Mouse (Mus musculus) MEL (cell line): Measurements from ENCODE around the gene Mrap.

Experiments
- CHD2 ChIP-seq: IDR thresholded peaks from 2 replicates; pipeline ENCODE4 v1.6.1; 2011; ENCODE audit warnings: low read length, improper control_type of control experiment
- CTCF ChIP-seq, 3 experiments: IDR thresholded peaks in 2 of 3; conservative IDR thresholded peaks in 1 of 3; 2 replicates each; pipeline ENCODE4 v1.5.1; 2011 to 2012; ENCODE audit warnings: low read length in 3 of 3, low read depth in 2 of 3, mild to moderate bottlenecking in 2 of 3, improper control_type of control experiment in 1 of 3, inconsistent platforms in 1 of 3, mixed read lengths in 1 of 3, moderate library complexity in 1 of 3; ENCODE audit not compliant: control insufficient read depth in 1 of 3, insufficient read depth in 1 of 3, poor library complexity in 1 of 3, severe bottlenecking in 1 of 3
- EP300 ChIP-seq, 2 experiments: IDR thresholded peaks; 2 replicates each; pipeline ENCODE4 v1.6.1; 2011; ENCODE audit warnings: improper control_type of control experiment in 2 of 2, low read length in 2 of 2, low read depth in 1 of 2, mild to moderate bottlenecking in 1 of 2
- GATA1 ChIP-seq: IDR thresholded peaks from 2 replicates; pipeline ENCODE4 v1.6.1; 2011; ENCODE audit warnings: low read depth, low read length, improper control_type of control experiment
- KAT2A ChIP-seq: conservative IDR thresholded peaks from 2 replicates; pipeline ENCODE4 v1.6.1; 2012; ENCODE audit warnings: low read depth, low read length, improper control_type of control experiment, inconsistent platforms
- MEF2A ChIP-seq: IDR thresholded peaks from 2 replicates; pipeline ENCODE4 v1.6.1; 2014; ENCODE audit warnings: low read depth, mild to moderate bottlenecking, inconsistent platforms, low read length, improper control_type of control experiment; ENCODE audit not compliant: poor library complexity, insufficient replicate concordance, severe bottlenecking; ENCODE audit errors: extremely low read depth
- MXI1 ChIP-seq: IDR thresholded peaks from 2 replicates; pipeline ENCODE4 v1.6.1; 2011; ENCODE audit warnings: mild to moderate bottlenecking, low read depth, low read length, improper control_type of control experiment
- MYC ChIP-seq: IDR thresholded peaks from 2 replicates; pipeline ENCODE4 v1.6.1; 2011; ENCODE audit warnings: low read depth, mild to moderate bottlenecking, low read length, improper control_type of control experiment, moderate library complexity
- POLR2A ChIP-seq, 2 experiments: IDR thresholded peaks; 2 replicates each; pipeline ENCODE4 v1.6.1; 2011 to 2012; ENCODE audit warnings: low read length in 2 of 2, mild to moderate bottlenecking in 2 of 2, control low read depth in 1 of 2, improper control_type of control experiment in 1 of 2, low read depth in 1 of 2, moderate library complexity in 1 of 2; ENCODE audit not compliant: control insufficient read depth in 1 of 2, insufficient read depth in 1 of 2, poor library complexity in 1 of 2
- RAD21 ChIP-seq: IDR thresholded peaks from 2 replicates; pipeline ENCODE4 v1.6.1; 2011; ENCODE audit warnings: mild to moderate bottlenecking, low read depth, low read length, improper control_type of control experiment
- TBP ChIP-seq: IDR thresholded peaks from 2 replicates; pipeline ENCODE4 v1.8.0; 2011; ENCODE audit warnings: low read depth, low read length, improper control_type of control experiment
- UBTF ChIP-seq: IDR thresholded peaks from 2 replicates; pipeline ENCODE4 v1.6.1; 2012; ENCODE audit warnings: low read depth, mild to moderate bottlenecking, inconsistent platforms, low read length, improper control_type of control experiment, moderate library complexity, borderline replicate concordance; ENCODE audit not compliant: insufficient read depth

GRCm38 (mm10) chr16:90704161-90704825, 33.7 kb upstream of the Mrap start:
- TF ChIP-seq KAT2A (no peak), TBP (no peak), CTCF (IDR thresholded peaks at IDR 0.05 in 2 of 3, conservative IDR thresholded peaks at IDR 0.05 in 1 of 3; ENCODE audit: control insufficient read depth in 1 of 3, insufficient read depth in 1 of 3, low read depth in 2 of 3, low read length in 3 of 3, poor library complexity in 1 of 3, severe bottlenecking in 1 of 3) (no peak), GATA1 (no peak), EP300 (IDR thresholded peaks at IDR 0.05; ENCODE audit: low read depth in 1 of 2, low read length in 2 of 2) (no peak), MYC (no peak), POLR2A (IDR thresholded peaks at IDR 0.05; ENCODE audit: control insufficient read depth in 1 of 2, insufficient read depth in 1 of 2, low read depth in 1 of 2, low read length in 2 of 2, poor library complexity in 1 of 2) (no peak), MEF2A (no peak), RAD21 (no peak), UBTF (no peak), CHD2 (no peak), MXI1 (no peak)
